Mouse (Mus musculus) cerebellum, adult 2 months (tissue): Measurements from ENCODE around the gene Olfr1224-ps1. TPM values are rescaled to one million over a fixed set of nuclear protein-coding genes. Genes with fewer than 3 reads are reported as not detected.
"Not testable (repeated sequence)": the region's sequence is repeated elsewhere in the genome, so short reads cannot be mapped to it uniquely, and the experiment has no call there.

Source experiments
- DNase-seq, 2 experiments: peaks; one replicate each; pipeline ENCODE4 v3.0.0; 2021
- H3K27ac ChIP-seq: fragments of 200-500 bp; 2 replicates; pipeline ENCODE4 v1.5.1; 2012; ENCODE audit warnings: low read length, control low read depth, inconsistent platforms; ENCODE audit not compliant: insufficient read depth
- H3K27me3 ChIP-seq: fragments of 200-500 bp; 2 replicates; pipeline ENCODE4 v1.6.1; 2012; ENCODE audit warnings: inconsistent platforms, mild to moderate bottlenecking, low read length, moderate library complexity; ENCODE audit not compliant: control insufficient read depth, insufficient read depth
- H3K4me1 ChIP-seq: fragments of 200-500 bp; 2 replicates; pipeline ENCODE4 v1.6.1; 2011; ENCODE audit warnings: low read length; ENCODE audit not compliant: control insufficient read depth, insufficient read depth
- H3K4me3 ChIP-seq: fragments of 200-500 bp; replicated peaks from 2 replicates; pipeline ENCODE3; 2011; ENCODE audit warnings: mild to moderate bottlenecking, low read depth, low read length, control low read depth; ENCODE audit not compliant: insufficient read depth
- CTCF ChIP-seq: fragments of 200-500 bp; IDR thresholded peaks from 2 replicates; pipeline ENCODE4 v1.5.1; 2011; ENCODE audit warnings: low read depth, mild to moderate bottlenecking, control low read depth, low read length, moderate library complexity, borderline replicate concordance; ENCODE audit not compliant: insufficient read depth
- POLR2A ChIP-seq: fragments of 200-500 bp; IDR thresholded peaks from 2 replicates; pipeline ENCODE4 v1.6.1; 2011; ENCODE audit warnings: low read length, control low read depth, borderline replicate concordance; ENCODE audit not compliant: insufficient read depth
- WGBS: fragments of 180-500 bp; shearing (Covaris S2); methylation state at CpG from one replicate; pipeline ENCODE4 v1.1.7; 2018; 5-methylcytosine and 5-hydroxymethylcytosine counted together
- polyA plus RNA-seq: library from polyadenylated mRNA; depleted of rRNA; stranded (reverse); fragments of >200 nt; gene quantifications from 2 replicates; pipeline ENCODE4 v1.2.3, GENCODE M21; 2012; rRNA removed

Gene Olfr1224-ps1
- not detected in 2 replicates for polyA plus RNA-seq

DNA sequence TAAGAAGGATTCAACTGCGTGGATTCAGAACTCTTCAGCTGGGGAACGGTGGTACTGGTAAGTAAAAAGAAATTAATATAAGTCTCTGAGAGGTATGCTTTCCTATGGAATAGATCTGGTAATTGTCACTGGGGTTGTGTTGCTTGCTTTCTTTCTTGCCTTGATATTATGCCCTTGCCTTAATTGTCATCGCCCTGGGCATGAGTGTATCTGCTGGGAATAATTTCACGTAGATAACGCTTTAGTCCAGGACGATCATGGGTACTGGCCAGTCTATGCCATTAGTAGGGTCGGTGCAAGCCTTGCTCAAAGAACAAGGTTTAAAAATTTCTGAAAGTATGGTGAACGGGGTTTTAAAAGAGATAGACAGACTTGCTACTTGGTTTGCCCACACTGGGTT, at the start of gene Olfr1224-ps1:
Gene Olfr1224-ps1, minus strand, starts transcription at position 101 of the 400 bp plus-strand sequence.
- H3K4me1 ChIP-seq, H3K27me3 ChIP-seq, DNase-seq, H3K4me3 ChIP-seq, H3K27ac ChIP-seq: not testable (repeated sequence)
- WGBS, result 91% methylated on average over 8 of the region's 8 CpGs

DNA sequence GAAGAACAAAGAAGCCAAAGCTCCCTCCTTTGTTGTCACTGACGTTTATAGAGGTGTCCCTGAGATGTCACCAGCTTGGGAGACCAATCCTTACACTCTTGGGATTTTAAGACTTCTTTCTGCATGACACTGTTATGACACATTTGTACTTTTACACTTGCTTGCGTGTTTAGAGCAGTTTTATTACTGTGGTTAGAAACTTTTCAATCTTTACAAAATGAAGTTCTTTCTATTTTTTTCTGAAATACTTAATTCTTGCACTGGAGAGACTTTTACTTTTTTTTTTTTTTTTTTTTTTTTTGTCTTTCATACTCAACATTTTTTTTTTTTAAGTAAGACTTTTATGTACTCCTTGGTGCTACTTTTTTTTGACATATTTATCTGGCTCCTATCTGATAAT, 36.1 kb upstream of the Olfr1224-ps1 start, which contains the start of gene Olfr1226:
Gene Olfr1226, minus strand, starts transcription at position 101 of the 400 bp plus-strand sequence.
- DNase-seq, result no peak
- no peaks in the 10 kb centered on the region for H3K4me1 ChIP-seq
- 49% methylated on average over 2 of the region's 2 CpGs for WGBS
- H3K27me3 ChIP-seq, result no peaks in the 10 kb centered on the region
- TF ChIP-seq POLR2A (no peak), CTCF (no peak)
- H3K27ac ChIP-seq, result no peak within 1 kb of the TSS
- no peak within 1 kb of the TSS for H3K4me3 ChIP-seq

DNA sequence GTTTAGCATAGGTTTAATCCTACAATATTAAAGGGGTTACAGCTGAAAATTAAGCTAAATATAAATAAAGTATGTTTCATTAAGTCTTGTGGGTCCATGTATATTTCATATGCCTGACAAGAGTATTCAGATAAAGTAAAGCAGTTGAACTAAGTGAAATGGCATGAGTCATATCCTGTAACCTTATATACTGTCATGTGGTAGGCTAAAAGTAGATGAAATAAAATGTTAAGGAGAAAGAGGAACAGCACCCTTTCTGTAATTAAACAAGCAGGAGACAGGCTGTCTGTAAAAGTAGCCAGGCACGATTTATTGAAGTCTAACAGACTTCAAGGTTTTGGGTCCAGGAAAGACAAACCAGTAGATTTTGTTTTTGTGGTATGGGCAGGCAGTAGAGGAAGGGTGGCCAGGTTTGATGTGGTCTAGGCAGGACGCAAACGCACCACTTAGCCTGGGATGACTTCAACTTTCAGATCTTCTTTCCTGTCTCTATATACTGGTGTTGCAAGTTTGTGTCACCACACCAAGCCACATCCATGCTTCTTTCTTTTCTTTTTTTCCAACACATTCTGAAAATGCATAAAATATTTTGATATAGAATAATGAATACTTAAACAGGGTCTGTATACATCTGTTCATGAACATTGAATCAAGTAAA, 32.6 kb upstream of the Olfr1224-ps1 start:
- DNase-seq, result no peak
- no peak overlapping the region for H3K27ac ChIP-seq
- WGBS, result 92% methylated on average over 3 of the region's 3 CpGs
- no peak overlapping the region for H3K4me3 ChIP-seq
- no peaks in the 10 kb centered on the region for H3K4me1 ChIP-seq
- H3K27me3 ChIP-seq, result no peaks in the 10 kb centered on the region
- TF ChIP-seq POLR2A (no peak), CTCF (no peak)

DNA sequence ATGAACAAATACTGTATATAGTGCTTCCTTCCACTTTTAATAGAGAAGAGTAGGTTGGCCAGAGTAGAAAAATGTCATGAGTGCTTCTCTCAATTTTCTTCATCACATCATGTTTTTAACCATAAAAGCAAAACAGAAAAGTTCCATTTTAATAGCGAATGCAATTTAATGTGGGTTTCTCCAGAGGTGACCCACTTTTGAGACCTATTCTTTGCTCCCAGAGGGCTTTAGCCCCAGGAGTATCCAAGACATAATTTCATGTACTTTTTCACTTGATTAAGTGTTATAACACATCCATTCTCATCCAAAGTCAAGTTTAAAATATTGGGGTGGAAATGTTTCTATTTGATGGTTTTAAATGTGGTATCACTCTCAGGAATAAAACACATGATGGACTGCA, 10.7 kb upstream of the Olfr1224-ps1 start, which contains the start of gene Olfr1225:
Gene Olfr1225, minus strand, starts transcription at position 101 of the 400 bp plus-strand sequence.
- no peak for DNase-seq
- Histone ChIP-seq H3K27me3 (no peaks in the 10 kb centered on the region), H3K4me1 (no peaks in the 10 kb centered on the region), H3K27ac (no peak within 1 kb of the TSS), H3K4me3 (no peak within 1 kb of the TSS)
- TF ChIP-seq POLR2A (no peak), CTCF (no peak)
- WGBS, result 84% methylated on average over 1 of the region's 1 CpGs

DNA sequence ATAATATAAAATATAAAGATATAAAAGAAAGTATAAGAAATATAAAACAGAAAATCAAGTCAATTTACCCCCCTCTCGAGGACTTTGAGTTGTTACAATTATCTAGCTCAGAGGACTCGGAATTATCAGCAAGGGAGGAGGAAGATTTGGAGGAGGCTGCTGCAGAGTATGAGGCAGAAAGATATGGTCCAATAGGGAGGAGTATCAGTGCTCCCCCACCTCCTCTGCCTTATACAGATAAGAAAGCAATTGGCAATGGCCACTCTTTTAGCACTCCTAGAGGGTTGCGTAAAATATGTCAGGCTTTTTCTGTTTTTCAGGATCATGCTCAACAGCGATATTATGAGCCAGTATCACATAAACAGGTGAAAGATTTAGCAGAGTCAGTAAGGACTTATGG, 820 bp upstream of the Olfr1224-ps1 start:
- DNase-seq, H3K4me3 ChIP-seq, H3K4me1 ChIP-seq, H3K27ac ChIP-seq, H3K27me3 ChIP-seq: not testable (repeated sequence)
- WGBS, result 89% methylated on average over 4 of the region's 4 CpGs

DNA sequence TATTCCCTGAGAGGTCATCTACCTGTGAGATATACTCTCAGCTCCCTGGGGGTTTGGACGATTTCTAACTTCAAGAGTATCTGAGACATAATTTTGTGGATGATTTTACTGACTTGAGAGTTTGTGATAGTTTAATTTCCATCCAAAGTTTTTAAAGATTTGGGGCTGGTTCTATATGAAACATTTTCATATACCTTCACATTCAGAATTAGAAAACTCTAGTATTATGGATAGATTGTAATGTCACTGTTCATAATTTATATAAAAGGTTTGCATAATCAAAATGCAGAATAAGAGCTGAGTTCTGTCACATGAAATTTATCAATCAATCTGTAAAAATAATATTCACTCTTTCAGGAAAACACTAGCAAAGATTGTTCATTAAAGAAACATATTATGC, 12.4 kb downstream of the Olfr1224-ps1 start, which contains the start of gene Olfr1223:
Gene Olfr1223, minus strand, starts transcription at position 101 of the 400 bp plus-strand sequence.
- H3K27me3 ChIP-seq, result no peaks in the 10 kb centered on the region
- H3K4me3 ChIP-seq, result no peak within 1 kb of the TSS
- no peak within 1 kb of the TSS for H3K27ac ChIP-seq
- no peaks in the 10 kb centered on the region for H3K4me1 ChIP-seq
- TF ChIP-seq CTCF, result no peak
- no peak for TF ChIP-seq POLR2A
- WGBS, result 56% methylated on average over 1 of the region's 1 CpGs
- no peak for DNase-seq

DNA sequence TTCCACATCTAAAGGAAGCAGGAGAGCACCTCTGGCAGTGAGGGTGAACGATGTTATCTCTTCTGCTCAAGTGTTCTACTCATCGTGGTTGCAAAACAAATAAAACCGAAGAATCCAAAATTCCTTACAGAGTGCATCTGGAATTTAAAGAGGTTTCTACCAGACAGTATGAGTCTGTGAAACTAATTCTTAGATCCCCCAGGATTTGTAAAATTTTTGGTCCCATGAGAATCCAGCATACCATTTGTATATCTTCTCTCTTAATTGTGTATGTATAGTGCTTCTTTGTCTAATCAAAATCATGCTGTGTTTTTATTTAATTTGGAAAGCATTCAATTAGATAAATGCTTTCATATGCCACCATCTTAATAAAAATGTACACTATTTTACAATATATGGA, 30.9 kb downstream of the Olfr1224-ps1 start, which contains the start of gene Olfr1222:
Gene Olfr1222, minus strand, starts transcription at position 101 of the 400 bp plus-strand sequence.
- H3K4me1 ChIP-seq, result no peaks in the 10 kb centered on the region
- DNase-seq, result no peak
- H3K4me3 ChIP-seq, result no peak within 1 kb of the TSS
- no peak for TF ChIP-seq POLR2A
- TF ChIP-seq CTCF, result no peak
- WGBS, result 81% methylated on average over 3 of the region's 3 CpGs
- H3K27ac ChIP-seq, result no peak within 1 kb of the TSS
- no peaks in the 10 kb centered on the region for H3K27me3 ChIP-seq

DNA sequence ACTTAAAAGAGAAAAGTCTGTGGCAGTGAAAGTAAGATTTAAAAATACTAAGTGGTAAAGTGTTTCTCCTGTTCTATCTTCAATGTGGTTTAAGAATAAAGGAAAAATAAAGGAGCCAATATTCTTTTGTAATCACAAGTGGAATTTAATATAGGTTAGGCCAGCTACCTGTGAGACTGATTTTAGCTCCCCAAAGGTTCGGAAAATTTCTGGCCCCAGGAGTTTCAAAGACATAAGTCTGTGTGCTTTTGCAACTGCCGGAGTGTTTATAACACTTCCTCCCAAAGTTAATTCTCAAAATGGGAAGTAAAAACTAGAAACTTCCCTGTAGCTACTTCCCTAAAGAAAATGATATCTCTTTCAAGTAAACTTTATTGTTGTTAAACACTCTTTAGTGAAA, 46.7 kb downstream of the Olfr1224-ps1 start, which contains the start of gene Olfr1221:
Gene Olfr1221, minus strand, starts transcription at position 101 of the 400 bp plus-strand sequence.
- no peaks in the 10 kb centered on the region for H3K27me3 ChIP-seq
- DNase-seq, result no peak
- TF ChIP-seq CTCF (no peak), POLR2A (no peak)
- H3K27ac ChIP-seq, result no peak within 1 kb of the TSS
- WGBS, result 89% methylated on average over 2 of the region's 2 CpGs
- no peak within 1 kb of the TSS for H3K4me3 ChIP-seq
- H3K4me1 ChIP-seq, result no peaks in the 10 kb centered on the region
